Mouse (Mus musculus) erythroblast, embryonic 14.5 days (primary cell): ENCODE data around the gene Cer1. TPM values are rescaled to one million over a fixed set of nuclear protein-coding genes. Genes with fewer than 3 reads are reported as not detected.

Experiments used
- H3K27me3 ChIP-seq: 2 replicates; pipeline ENCODE4 v1.6.1; 2012; ENCODE audit warnings: inconsistent platforms; ENCODE audit not compliant: control insufficient read depth
- H3K36me3 ChIP-seq: 2 replicates; pipeline ENCODE4 v1.6.1; 2012; ENCODE audit warnings: mild to moderate bottlenecking, inconsistent platforms; ENCODE audit not compliant: control insufficient read depth
- H3K4me1 ChIP-seq: 2 replicates; pipeline ENCODE4 v1.6.1; 2012; ENCODE audit warnings: inconsistent platforms; ENCODE audit not compliant: control insufficient read depth
- H3K4me3 ChIP-seq: replicated peaks from 2 replicates; pipeline ENCODE3; 2012; ENCODE audit warnings: moderate library complexity, mild to moderate bottlenecking, inconsistent platforms
- H3K9me3 ChIP-seq: 2 replicates; pipeline ENCODE4 v1.6.1; 2012; ENCODE audit warnings: low read length, inconsistent platforms, mixed read lengths; ENCODE audit not compliant: control insufficient read depth
- GATA1 ChIP-seq: IDR thresholded peaks from 2 replicates; pipeline ENCODE4 v1.6.1; 2012; ENCODE audit warnings: low read length, inconsistent platforms, mixed read lengths
- TAL1 ChIP-seq: IDR thresholded peaks from 3 replicates; pipeline ENCODE4 v1.6.1; 2012; ENCODE audit warnings: low read length, inconsistent platforms, mixed read lengths
- polyA plus RNA-seq: library from polyadenylated mRNA; stranded (reverse); fragments of >175 nt; gene quantifications from 2 replicates; pipeline ENCODE4 v1.2.3, GENCODE M21; 2012

Gene Cer1
- polyA plus RNA-seq, 1 experiment: not detected

- H3K27me3 ChIP-seq: no peaks in the 10 kb centered on the region
- TF ChIP-seq GATA1 (no peak), TAL1 (no peak)
Observed at GRCm38 (mm10) chr4:82914601-82915143, 29.7 kb upstream of the Cer1 start.

DNA sequence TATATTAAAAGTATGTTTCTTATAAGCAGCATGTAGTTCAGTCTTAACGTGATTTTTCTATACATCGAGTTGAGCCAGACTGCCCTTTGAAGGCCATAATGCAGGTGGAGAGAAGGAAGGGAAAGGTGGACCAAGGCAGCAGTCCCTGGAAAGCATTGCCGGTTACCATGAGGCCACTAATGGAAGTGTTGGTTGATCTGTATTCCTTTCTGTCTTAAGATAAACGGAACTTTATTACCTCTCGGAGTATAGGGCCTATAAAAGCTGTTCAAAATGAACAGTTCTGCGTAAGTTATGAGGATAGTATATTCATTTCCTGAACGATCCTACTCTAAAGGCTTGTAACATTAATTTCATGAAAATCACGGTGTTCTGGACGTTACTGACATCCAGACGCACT lies 10.3 kb upstream of the Cer1 start:
- Histone ChIP-seq H3K4me1 (no peaks in the 10 kb centered on the region), H3K27me3 (no peaks in the 10 kb centered on the region), H3K4me3 (no peak overlapping the region), H3K36me3 (no peaks in the 10 kb centered on the region), H3K9me3 (no peaks in the 10 kb centered on the region)
- TF ChIP-seq TAL1: no peak
- no peak for TF ChIP-seq GATA1

More at GRCm38 (mm10) chr4:82914601-82915143, 29.7 kb upstream of the Cer1 start:
- Histone ChIP-seq H3K4me3 (no peak overlapping the region), H3K4me1 (no peaks in the 10 kb centered on the region), H3K36me3 (no peaks in the 10 kb centered on the region), H3K9me3 (no peaks in the 10 kb centered on the region)

GRCm38 (mm10) chr4:82892247-82892646 lies 7.3 kb upstream of the Cer1 start:
- Histone ChIP-seq H3K4me1 (no peaks in the 10 kb centered on the region), H3K9me3 (no peaks in the 10 kb centered on the region), H3K4me3 (no peak overlapping the region), H3K27me3 (no peaks in the 10 kb centered on the region), H3K36me3 (no peaks in the 10 kb centered on the region)
- no peak for TF ChIP-seq GATA1
- TF ChIP-seq TAL1: no peak

- TF ChIP-seq GATA1 (no peak), TAL1 (no peak)
- H3K36me3 ChIP-seq: no peaks in the 10 kb centered on the region
Observed at GRCm38 (mm10) chr4:82891566-82891965, 6.6 kb upstream of the Cer1 start.

DNA sequence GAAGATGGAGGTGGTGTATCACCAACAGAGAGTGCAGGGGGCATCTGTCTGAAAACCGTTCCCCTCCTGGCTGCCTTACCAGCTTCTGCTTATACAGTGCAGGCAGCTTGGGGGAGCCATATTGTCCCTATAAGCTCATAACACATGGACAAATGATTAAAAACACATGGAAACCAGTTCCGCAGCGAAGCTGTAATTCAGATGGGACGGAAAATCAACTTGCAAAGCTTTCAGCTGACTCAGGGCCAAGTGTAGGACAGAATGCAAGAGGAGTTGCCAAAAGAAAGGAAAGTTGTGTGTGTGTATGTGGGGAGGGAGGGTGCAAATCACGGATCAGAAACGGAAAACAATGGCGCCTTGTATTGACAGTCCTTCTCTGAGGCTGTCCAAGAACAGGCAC lies 6.1 kb upstream of the Cer1 start:
- no peaks in the 10 kb centered on the region for H3K27me3 ChIP-seq
- TF ChIP-seq GATA1 (no peak), TAL1 (no peak)
- no peak overlapping the region for H3K4me3 ChIP-seq
- H3K9me3 ChIP-seq: no peaks in the 10 kb centered on the region
- H3K36me3 ChIP-seq: no peaks in the 10 kb centered on the region
- no peaks in the 10 kb centered on the region for H3K4me1 ChIP-seq

More at GRCm38 (mm10) chr4:82891566-82891965, 6.6 kb upstream of the Cer1 start:
- no peaks in the 10 kb centered on the region for H3K4me1 ChIP-seq
- no peaks in the 10 kb centered on the region for H3K9me3 ChIP-seq
- H3K4me3 ChIP-seq: no peak overlapping the region
- no peaks in the 10 kb centered on the region for H3K27me3 ChIP-seq

DNA sequence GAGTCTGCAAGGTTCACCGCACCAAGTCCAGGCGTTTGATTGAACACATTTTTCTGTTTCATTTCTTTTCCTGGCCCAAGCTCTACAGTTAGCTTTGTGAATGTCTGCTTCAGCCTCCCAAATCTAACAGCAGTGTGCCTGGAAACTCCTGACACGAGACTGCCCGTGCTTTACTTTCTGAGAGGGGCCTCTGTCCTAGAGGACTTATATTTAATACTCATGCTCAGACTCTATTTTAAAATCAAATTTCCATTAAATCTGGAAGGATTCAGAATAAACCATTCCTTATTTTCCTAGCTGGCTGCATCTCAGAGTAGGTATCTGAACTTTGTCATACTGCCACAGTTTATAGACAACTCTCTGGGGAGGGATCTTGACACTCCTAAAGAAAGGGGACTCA lies 5.6 kb upstream of the Cer1 start:
- H3K27me3 ChIP-seq: no peaks in the 10 kb centered on the region
- H3K4me1 ChIP-seq: no peaks in the 10 kb centered on the region

DNA sequence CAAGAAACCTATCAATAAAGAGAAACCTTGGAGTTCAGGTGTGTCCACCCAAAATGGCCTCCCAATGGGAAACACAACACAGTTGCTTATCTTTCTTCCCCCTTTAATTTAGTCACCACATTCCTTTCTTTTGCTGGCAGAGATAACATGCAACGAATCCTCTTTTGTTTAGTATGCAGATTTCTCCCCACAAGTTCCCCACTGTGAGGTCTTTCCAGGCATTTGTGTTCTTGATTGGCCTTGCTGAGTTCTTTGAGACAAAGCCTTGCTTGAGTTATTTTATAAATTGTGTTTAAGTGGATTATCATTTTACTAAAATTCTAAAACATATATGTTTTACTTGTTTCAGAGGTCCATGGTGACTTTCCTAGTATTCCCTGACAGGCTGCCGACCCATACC lies 1.2 kb upstream of the Cer1 start:
- Histone ChIP-seq H3K9me3 (no peaks in the 10 kb centered on the region), H3K36me3 (no peaks in the 10 kb centered on the region), H3K27me3 (no peaks in the 10 kb centered on the region), H3K4me1 (no peaks in the 10 kb centered on the region), H3K4me3 (no peak overlapping the region)
- TF ChIP-seq TAL1: no peak
- no peak for TF ChIP-seq GATA1

More for the DNA sequence above, 5.6 kb upstream of the Cer1 start:
- Histone ChIP-seq H3K4me3 (no peak overlapping the region), H3K9me3 (no peaks in the 10 kb centered on the region), H3K36me3 (no peaks in the 10 kb centered on the region)
- TF ChIP-seq GATA1: no peak
- TF ChIP-seq TAL1: no peak

DNA sequence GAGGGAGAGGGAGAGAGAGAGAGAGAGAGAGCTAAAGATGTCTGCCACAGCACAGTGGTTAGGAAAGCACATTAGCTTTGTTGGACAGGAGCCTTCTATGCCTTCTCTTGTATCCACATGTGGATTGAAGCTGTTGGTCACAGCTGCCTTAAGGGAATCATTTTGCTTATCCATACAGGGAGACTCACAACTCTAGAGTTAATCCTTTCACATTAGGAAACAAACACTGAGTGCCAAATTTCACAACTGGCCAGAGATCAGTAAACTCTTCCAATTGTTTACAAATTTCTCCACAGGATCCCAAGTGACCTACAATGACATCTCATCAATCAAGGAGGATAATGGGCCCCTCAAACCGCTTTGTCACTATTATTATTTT lies 576 bp upstream of the Cer1 start:
- H3K36me3 ChIP-seq: no peaks in the 10 kb centered on the region
- TF ChIP-seq TAL1: no peak
- no peak for TF ChIP-seq GATA1
- no peaks in the 10 kb centered on the region for H3K4me1 ChIP-seq
- no peak overlapping the region for H3K4me3 ChIP-seq
- no peaks in the 10 kb centered on the region for H3K9me3 ChIP-seq
- H3K27me3 ChIP-seq: no peaks in the 10 kb centered on the region

- Histone ChIP-seq H3K36me3 (no peaks in the 10 kb centered on the region), H3K4me3 (no peak overlapping the region), H3K27me3 (no peaks in the 10 kb centered on the region), H3K9me3 (no peaks in the 10 kb centered on the region), H3K4me1 (no peaks in the 10 kb centered on the region)
- TF ChIP-seq TAL1: no peak
- TF ChIP-seq GATA1: no peak
Observed at GRCm38 (mm10) chr4:82882500-82882899, 2.4 kb downstream of the Cer1 start.

DNA sequence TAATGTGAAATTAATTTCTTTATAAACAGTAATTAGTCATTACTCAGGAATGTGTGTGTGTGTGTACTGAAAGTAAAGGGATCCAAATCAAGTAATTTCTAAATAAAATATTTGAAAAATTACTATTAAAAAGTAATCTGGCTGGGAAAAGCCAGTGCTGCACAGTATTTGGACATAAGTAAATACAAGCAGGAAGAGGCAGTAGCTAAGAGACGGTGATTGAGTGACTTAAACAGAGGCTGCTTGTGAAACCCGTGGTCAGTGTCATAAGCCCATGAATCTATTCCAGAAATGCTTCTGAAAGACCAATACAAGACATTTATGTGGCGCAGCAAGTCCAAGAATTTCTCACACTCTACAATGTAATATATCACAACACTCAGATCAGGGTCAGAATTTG lies 3.6 kb downstream of the Cer1 start:
- H3K4me3 ChIP-seq: no peak overlapping the region
- TF ChIP-seq TAL1 (no peak), GATA1 (no peak)
- no peaks in the 10 kb centered on the region for H3K9me3 ChIP-seq
- H3K27me3 ChIP-seq: no peaks in the 10 kb centered on the region
- H3K36me3 ChIP-seq: no peaks in the 10 kb centered on the region
- H3K4me1 ChIP-seq: no peaks in the 10 kb centered on the region
